Mouse (Mus musculus) cerebellum, adult 2 months (tissue): ENCODE data around the gene Spen. TPM values are rescaled to one million over a fixed set of nuclear protein-coding genes. Genes with fewer than 3 reads are reported as not detected.

Experiments
- DNase-seq, 2 experiments: peaks; one replicate each; pipeline ENCODE4 v3.0.0; 2021
- H3K27ac ChIP-seq: fragments of 200-500 bp; 2 replicates; pipeline ENCODE4 v1.5.1; 2012; ENCODE audit warnings: low read length, control low read depth, inconsistent platforms; ENCODE audit not compliant: insufficient read depth
- H3K27me3 ChIP-seq: fragments of 200-500 bp; 2 replicates; pipeline ENCODE4 v1.6.1; 2012; ENCODE audit warnings: inconsistent platforms, mild to moderate bottlenecking, low read length, moderate library complexity; ENCODE audit not compliant: control insufficient read depth, insufficient read depth
- H3K4me1 ChIP-seq: fragments of 200-500 bp; 2 replicates; pipeline ENCODE4 v1.6.1; 2011; ENCODE audit warnings: low read length; ENCODE audit not compliant: control insufficient read depth, insufficient read depth
- H3K4me3 ChIP-seq: fragments of 200-500 bp; replicated peaks from 2 replicates; pipeline ENCODE3; 2011; ENCODE audit warnings: mild to moderate bottlenecking, low read depth, low read length, control low read depth; ENCODE audit not compliant: insufficient read depth
- CTCF ChIP-seq: fragments of 200-500 bp; IDR thresholded peaks from 2 replicates; pipeline ENCODE4 v1.5.1; 2011; ENCODE audit warnings: low read depth, mild to moderate bottlenecking, control low read depth, low read length, moderate library complexity, borderline replicate concordance; ENCODE audit not compliant: insufficient read depth
- POLR2A ChIP-seq: fragments of 200-500 bp; IDR thresholded peaks from 2 replicates; pipeline ENCODE4 v1.6.1; 2011; ENCODE audit warnings: low read length, control low read depth, borderline replicate concordance; ENCODE audit not compliant: insufficient read depth
- WGBS: fragments of 180-500 bp; shearing (Covaris S2); methylation state at CpG from one replicate; pipeline ENCODE4 v1.1.7; 2018; 5-methylcytosine and 5-hydroxymethylcytosine counted together
- polyA plus RNA-seq: library from polyadenylated mRNA; depleted of rRNA; stranded (reverse); fragments of >200 nt; gene quantifications from 2 replicates; pipeline ENCODE4 v1.2.3, GENCODE M21; 2012

The Spen gene
- polyA plus RNA-seq, 1 experiment, result 16.6 TPM

DNA sequence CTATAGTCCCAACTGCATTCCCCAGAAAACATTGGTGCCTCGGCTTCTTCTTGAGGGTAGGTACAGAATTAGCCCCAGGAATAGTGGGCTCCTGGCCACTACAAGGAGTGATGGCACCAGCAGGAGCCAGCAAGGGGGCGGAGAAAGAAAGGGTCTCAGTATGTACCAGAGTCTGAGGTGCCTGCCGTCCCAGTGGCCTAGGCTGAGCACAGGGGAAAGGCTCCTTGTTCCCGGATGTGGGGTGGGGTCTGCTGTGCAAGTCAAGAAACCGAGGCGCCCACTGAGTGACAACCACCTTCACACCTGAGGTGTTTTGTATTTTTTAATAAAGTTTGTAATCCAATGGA lies 70.8 kb downstream of the Spen start:
- TF ChIP-seq POLR2A (no peak), CTCF (no peak)
- no peak for DNase-seq
- H3K4me3 ChIP-seq, result no peak overlapping the region
- no peak overlapping the region for H3K27ac ChIP-seq
- no peaks in the 10 kb centered on the region for H3K27me3 ChIP-seq
- peaks cover 26% of the 10 kb centered on the region for H3K4me1 ChIP-seq
- 62% methylated on average over 6 of the region's 6 CpGs for WGBS

GRCm38 (mm10) chr4:141466844-141467580 lies 71.4 kb downstream of the Spen start:
- no peak for TF ChIP-seq CTCF
- TF ChIP-seq POLR2A, result no peak
- Histone ChIP-seq H3K27me3 (no peaks in the 10 kb centered on the region), H3K4me3 (no peak overlapping the region), H3K4me1 (peaks cover 27% of the 10 kb centered on the region), H3K27ac (no peak overlapping the region)
- no peak for DNase-seq
- WGBS, result 24% methylated on average over 15 of the region's 15 CpGs

DNA sequence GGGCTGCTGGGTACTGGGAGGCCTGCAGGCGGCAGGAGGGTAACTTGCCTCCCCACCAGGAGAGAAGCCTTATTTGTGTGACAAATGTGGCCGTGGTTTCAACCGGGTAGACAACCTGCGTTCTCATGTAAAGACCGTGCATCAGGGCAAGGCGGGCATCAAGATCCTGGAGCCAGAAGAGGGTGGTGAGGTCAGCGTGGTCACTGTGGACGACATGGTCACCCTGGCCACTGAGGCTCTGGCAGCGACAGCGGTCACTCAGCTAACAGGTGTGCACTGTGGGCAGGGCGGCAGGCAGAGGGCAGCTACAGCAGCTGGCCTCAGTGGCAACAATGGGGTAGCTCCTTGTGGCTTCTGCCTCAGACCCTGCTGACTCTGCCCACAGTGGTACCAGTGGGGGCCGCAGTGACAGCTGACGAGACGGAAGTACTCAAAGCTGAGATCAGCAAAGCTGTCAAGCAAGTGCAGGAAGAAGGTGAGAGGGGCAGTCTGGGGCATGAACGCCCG lies 72.1 kb downstream of the Spen start:
- Histone ChIP-seq H3K27me3 (no peaks in the 10 kb centered on the region), H3K4me1 (peaks cover 31% of the 10 kb centered on the region), H3K27ac (no peak overlapping the region), H3K4me3 (no peak overlapping the region)
- DNase-seq, result no peak
- WGBS, result 73% methylated on average over 16 of the region's 16 CpGs
- no peak for TF ChIP-seq POLR2A
- TF ChIP-seq CTCF, result no peak

DNA sequence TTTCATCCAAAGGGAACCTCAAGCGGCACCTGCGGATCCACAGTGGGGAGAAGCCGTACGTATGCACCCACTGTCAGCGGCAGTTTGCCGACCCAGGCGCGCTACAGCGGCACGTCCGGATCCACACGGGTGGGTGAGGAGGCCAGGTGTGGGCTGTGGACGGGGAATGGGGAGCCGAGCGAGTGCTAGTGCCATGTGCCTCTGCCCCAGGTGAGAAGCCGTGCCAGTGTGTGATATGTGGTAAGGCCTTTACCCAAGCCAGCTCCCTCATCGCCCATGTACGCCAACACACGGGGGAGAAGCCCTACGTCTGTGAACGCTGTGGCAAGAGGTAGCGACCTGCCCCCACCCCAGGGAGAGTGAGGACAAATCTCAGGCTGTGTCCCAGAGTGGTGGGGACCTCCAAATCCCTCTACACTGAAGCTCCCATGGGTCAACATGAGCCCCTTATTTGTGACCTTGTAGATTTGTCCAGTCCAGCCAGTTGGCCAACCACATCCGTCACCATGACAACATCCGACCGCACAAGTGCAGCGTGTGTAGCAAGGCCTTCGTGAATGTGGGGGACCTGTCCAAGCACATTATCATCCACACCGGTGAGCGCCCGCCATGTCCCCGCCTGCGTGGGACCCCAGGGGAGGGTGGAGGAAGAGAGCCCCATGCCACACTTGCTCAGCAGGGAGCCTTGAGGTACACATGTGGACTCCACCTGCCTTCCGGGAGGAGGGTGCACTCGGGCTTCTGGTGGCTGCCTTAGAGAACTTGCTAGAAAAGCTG lies 72.7 kb downstream of the Spen start:
- H3K4me3 ChIP-seq, result no peak overlapping the region
- no peak for DNase-seq
- no peaks in the 10 kb centered on the region for H3K27me3 ChIP-seq
- 78% methylated on average over 34 of the region's 34 CpGs for WGBS
- TF ChIP-seq CTCF (no peak), POLR2A (no peak)
- H3K4me1 ChIP-seq, result peaks cover 31% of the 10 kb centered on the region
- no peak overlapping the region for H3K27ac ChIP-seq

- peaks cover 31% of the 10 kb centered on the region for H3K4me1 ChIP-seq
- H3K27me3 ChIP-seq, result no peaks in the 10 kb centered on the region
- TF ChIP-seq POLR2A (no peak), CTCF (no peak)
- no peak for DNase-seq
- H3K4me3 ChIP-seq, result no peak overlapping the region
- no peak overlapping the region for H3K27ac ChIP-seq
- 78% methylated on average over 16 of the region's 16 CpGs for WGBS
Observed at GRCm38 (mm10) chr4:141464722-141465121, 73.7 kb downstream of the Spen start.

DNA sequence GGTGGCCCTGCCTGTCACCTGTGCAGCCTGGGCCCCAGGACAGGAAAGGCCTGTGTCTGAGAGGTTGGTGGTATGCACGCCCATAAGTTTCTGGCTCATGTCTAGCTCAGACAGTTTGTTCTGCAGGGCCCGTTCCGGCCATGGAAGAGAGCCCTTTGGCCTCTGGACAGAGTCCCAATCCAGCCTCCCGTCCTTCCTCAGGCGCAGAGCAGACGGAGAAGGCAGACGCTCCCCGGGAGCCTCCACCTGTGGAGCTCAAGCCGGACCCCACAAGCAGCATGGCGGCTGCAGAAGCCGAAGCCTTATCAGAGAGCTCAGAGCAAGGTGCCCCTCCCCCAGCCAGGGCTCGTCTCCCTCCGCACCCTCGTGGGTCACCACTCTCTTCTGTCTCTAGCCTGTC lies 74.9 kb downstream of the Spen start:
- no peak for TF ChIP-seq CTCF
- TF ChIP-seq POLR2A, result no peak
- Histone ChIP-seq H3K4me3 (no peak overlapping the region), H3K27ac (no peak overlapping the region), H3K27me3 (no peaks in the 10 kb centered on the region), H3K4me1 (peaks cover 22% of the 10 kb centered on the region)
- WGBS, result 67% methylated on average over 14 of the region's 14 CpGs
- DNase-seq, result no peak

GRCm38 (mm10) chr4:141461576-141461975 lies 76.8 kb downstream of the Spen start:
- Histone ChIP-seq H3K27me3 (no peaks in the 10 kb centered on the region), H3K4me1 (peaks cover 9% of the 10 kb centered on the region), H3K4me3 (no peak overlapping the region), H3K27ac (no peak overlapping the region)
- no peak for TF ChIP-seq POLR2A
- 39% methylated on average over 12 of the region's 12 CpGs for WGBS
- DNase-seq, result no peak

DNA sequence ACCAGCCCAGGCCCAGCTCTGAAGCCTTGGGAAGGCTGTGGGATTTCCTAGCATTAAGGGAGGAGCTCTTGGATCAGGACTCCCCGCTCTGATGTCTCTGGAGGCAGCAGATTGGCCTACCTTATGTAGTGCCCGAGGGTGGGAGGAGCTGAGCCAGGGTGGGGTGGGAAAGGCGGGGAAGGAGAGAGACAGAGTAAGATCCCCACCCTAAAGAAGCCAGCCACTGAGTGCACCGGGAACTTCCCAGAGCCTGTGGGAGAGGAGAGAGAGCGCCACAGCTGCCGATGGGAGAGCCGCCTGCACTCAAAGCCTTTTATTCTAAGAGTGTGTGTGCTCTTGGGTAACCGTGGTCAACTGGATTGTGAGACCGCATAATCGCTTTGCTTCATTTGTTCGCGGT lies 77.3 kb downstream of the Spen start:
- TF ChIP-seq CTCF, result no peak
- H3K27ac ChIP-seq, result no peak overlapping the region
- H3K4me3 ChIP-seq, result no peak overlapping the region
- 62% methylated on average over 12 of the region's 12 CpGs for WGBS
- H3K4me1 ChIP-seq, result peaks cover 6% of the 10 kb centered on the region
- no peaks in the 10 kb centered on the region for H3K27me3 ChIP-seq
- no peak for DNase-seq
